Mouse (Mus musculus): Measurements from ENCODE around the gene Sh3kbp1. TPM values are rescaled to one million over a fixed set of nuclear protein-coding genes. Genes with fewer than 3 reads are reported as not detected.

Gene Sh3kbp1
- total and polyA plus RNA-seq, 3 experiments = 18.6 to 37.7 TPM; not detected in 1

GRCm38 (mm10) chrX:159840225-159840624 is 213.2 kb downstream of the Sh3kbp1 start:
- TF ChIP-seq HCFC1 (IDR thresholded peaks at IDR 0.05; ENCODE audit: low read depth, low read length) = no peak
- no peak for TF ChIP-seq JUND (IDR thresholded peaks at IDR 0.05; ENCODE audit: low read depth, low read length)
- TF ChIP-seq SMC3 (IDR thresholded peaks at IDR 0.05; ENCODE audit: low read depth, low read length) = no peak
- no peak for TF ChIP-seq POLR2AphosphoS5 (IDR thresholded peaks at IDR 0.05; ENCODE audit: borderline replicate concordance, low read depth, low read length)
- no peak for TF ChIP-seq MEF2A (IDR thresholded peaks at IDR 0.05; ENCODE audit: extremely low read depth, insufficient replicate concordance, low read depth, low read length, poor library complexity, severe bottlenecking)
- TF ChIP-seq ZMIZ1 (IDR thresholded peaks at IDR 0.05; ENCODE audit: low read depth, low read length) = no peak
- no peak for TF ChIP-seq TAL1 (IDR thresholded peaks at IDR 0.05; ENCODE audit: low read length)
- TF ChIP-seq CHD1 (IDR thresholded peaks at IDR 0.05; ENCODE audit: low read depth, low read length) = no peak
- no peak for TF ChIP-seq MYB (IDR thresholded peaks at IDR 0.05; ENCODE audit: low read depth, low read length)
- TF ChIP-seq USF1 (IDR thresholded peaks at IDR 0.05; ENCODE audit: low read depth, low read length) = no peak
- no peak for TF ChIP-seq EP300 (IDR thresholded peaks at IDR 0.05; ENCODE audit: low read depth in 1 of 2, low read length in 2 of 2)
- TF ChIP-seq GABPA (IDR thresholded peaks at IDR 0.05; ENCODE audit: low read depth, low read length) = no peak
- no peak for TF ChIP-seq RCOR1 (IDR thresholded peaks at IDR 0.05; ENCODE audit: low read depth, low read length)
- TF ChIP-seq RAD21 (IDR thresholded peaks at IDR 0.05; ENCODE audit: low read depth, low read length) = no peak
- TF ChIP-seq MAZ (IDR thresholded peaks at IDR 0.05; ENCODE audit: low read depth, low read length) = no peak
- no peak for TF ChIP-seq NRF1 (IDR thresholded peaks at IDR 0.05; ENCODE audit: insufficient read depth, low read depth, low read length, poor library complexity, severe bottlenecking)
- no peak for TF ChIP-seq MAFK (IDR thresholded peaks at IDR 0.05; ENCODE audit: borderline replicate concordance, low read depth, low read length)
- no peak for TF ChIP-seq TBP (IDR thresholded peaks at IDR 0.05; ENCODE audit: low read depth, low read length)
- TF ChIP-seq TCF12 (IDR thresholded peaks at IDR 0.05; ENCODE audit: low read depth, low read length) = no peak
- Histone ChIP-seq H3K9ac (ENCODE audit: control insufficient read depth, low read depth, low read length, poor library complexity, severe bottlenecking) (no peak overlapping the region), H3K27ac (ENCODE audit: control insufficient read depth, low read depth, low read length) (no peak overlapping the region), H3K36me3 (ENCODE audit: control insufficient read depth in 1 of 2, insufficient read depth in 2 of 2, low read length in 2 of 2) (peaks cover 0 to 19% of the 10 kb centered on the region in 2 experiments; a peak in 2 of 4 replicates), H3K4me3 (ENCODE audit: control insufficient read depth in 1 of 2, insufficient read depth in 1 of 2, low read depth in 2 of 2, low read length in 2 of 2) (no peak overlapping the region), H3K27me3 (ENCODE audit: control insufficient read depth in 1 of 2, insufficient read depth in 2 of 2, low read length in 2 of 2) (no peaks in the 10 kb centered on the region), H3K9me3 (replicated peaks; ENCODE audit: insufficient read depth, low read length) (no peaks in the 10 kb centered on the region), H3K4me1 (ENCODE audit: control insufficient read depth in 1 of 2, insufficient read depth in 2 of 2, low read length in 2 of 2) (peaks cover 10% of the 10 kb centered on the region in 2 experiments), H3K79me2 (ENCODE audit: control insufficient read depth, insufficient read depth, low read length, poor library complexity) (no peaks in the 10 kb centered on the region)
- DNase-seq (ENCODE audit: low read depth, low spot score) = no peak

GRCm38 (mm10) chrX:159850722-159851121 is 223.7 kb downstream of the Sh3kbp1 start:
- TF ChIP-seq ZC3H11A (IDR thresholded peaks at IDR 0.05; ENCODE audit: low read depth, low read length) = no peak
- TF ChIP-seq CHD2 (IDR thresholded peaks at IDR 0.05; ENCODE audit: low read length) = no peak
- no peak for TF ChIP-seq CHD1 (IDR thresholded peaks at IDR 0.05; ENCODE audit: low read depth, low read length)
- no peak for TF ChIP-seq POLR2AphosphoS2 (IDR thresholded peaks at IDR 0.05; ENCODE audit: low read length)
- TF ChIP-seq MAZ (IDR thresholded peaks at IDR 0.05; ENCODE audit: low read depth, low read length) = no peak
- TF ChIP-seq HCFC1 (IDR thresholded peaks at IDR 0.05; ENCODE audit: low read depth, low read length) = no peak
- no peak for TF ChIP-seq TAL1 (IDR thresholded peaks at IDR 0.05; ENCODE audit: low read length)
- no peak for TF ChIP-seq ZNF384 (IDR thresholded peaks at IDR 0.05; ENCODE audit: low read depth, low read length)
- no peak for TF ChIP-seq USF2 (IDR thresholded peaks at IDR 0.05; ENCODE audit: borderline replicate concordance in 1 of 2, insufficient read depth in 1 of 2, low read depth in 1 of 2, low read length in 2 of 2)
- TF ChIP-seq MEF2A (IDR thresholded peaks at IDR 0.05; ENCODE audit: extremely low read depth, insufficient replicate concordance, low read depth, low read length, poor library complexity, severe bottlenecking) = no peak
- no peak for TF ChIP-seq CTCF (IDR thresholded peaks at IDR 0.05 in 2 of 3, conservative IDR thresholded peaks at IDR 0.05 in 1 of 3; ENCODE audit: control insufficient read depth in 1 of 3, insufficient read depth in 1 of 3, low read depth in 2 of 3, low read length in 3 of 3, poor library complexity in 1 of 3, severe bottlenecking in 1 of 3)
- TF ChIP-seq POLR2AphosphoS5 (IDR thresholded peaks at IDR 0.05; ENCODE audit: borderline replicate concordance, low read depth, low read length) = no peak
- no peak for TF ChIP-seq MXI1 (IDR thresholded peaks at IDR 0.05; ENCODE audit: low read depth, low read length)
- TF ChIP-seq EP300 (IDR thresholded peaks at IDR 0.05; ENCODE audit: low read depth in 1 of 2, low read length in 2 of 2) = no peak
- DNase-seq (ENCODE audit: low read depth, low spot score) = no peak
- Histone ChIP-seq H3K4me3 (ENCODE audit: control insufficient read depth in 1 of 2, insufficient read depth in 1 of 2, low read depth in 2 of 2, low read length in 2 of 2) (no peak overlapping the region), H3K9ac (ENCODE audit: control insufficient read depth, low read depth, low read length, poor library complexity, severe bottlenecking) (no peak overlapping the region), H3K27me3 (ENCODE audit: control insufficient read depth in 1 of 2, insufficient read depth in 2 of 2, low read length in 2 of 2) (no peaks in the 10 kb centered on the region), H3K27ac (ENCODE audit: control insufficient read depth, low read depth, low read length) (no peak overlapping the region), H3K4me1 (ENCODE audit: control insufficient read depth in 1 of 2, insufficient read depth in 2 of 2, low read length in 2 of 2) (no peaks in the 10 kb centered on the region), H3K9me3 (replicated peaks; ENCODE audit: insufficient read depth, low read length) (no peaks in the 10 kb centered on the region), H3K79me2 (ENCODE audit: control insufficient read depth, insufficient read depth, low read length, poor library complexity) (no peaks in the 10 kb centered on the region), H3K36me3 (ENCODE audit: control insufficient read depth in 1 of 2, insufficient read depth in 2 of 2, low read length in 2 of 2) (no peaks in the 10 kb centered on the region)
